Mouse (Mus musculus) intestine, embryonic 14.5 days (tissue): ENCODE data around the gene Eipr1. TPM values are rescaled to one million over a fixed set of nuclear protein-coding genes. Genes with fewer than 3 reads are reported as not detected.

ENCODE experiments used
- ATAC-seq: fragments of 200-750 bp; cut with Nextera tagmentation; replicated peaks from 2 replicates; pipeline ENCODE4 v1.8.0; 2017; ENCODE audit warnings: low read depth, moderate number of reproducible peaks, moderate TSS enrichment, moderate library complexity; ENCODE audit not compliant: low FRiP score, low TSS enrichment
- DNase-seq: peaks from one replicate; pipeline ENCODE4 v3.0.0-alpha.2; 2018; ENCODE audit warnings: low spot score
- H3K27ac ChIP-seq: fragments of 300-500 bp; sonication (generic); 2 replicates; pipeline ENCODE4 v1.5.1; 2014; ENCODE audit warnings: low read depth, mild to moderate bottlenecking, control low read depth
- H3K27me3 ChIP-seq: fragments of 300-500 bp; sonication (generic); replicated peaks from 2 replicates; pipeline ENCODE4 v1.6.1; 2014; ENCODE audit warnings: low read length, control low read depth; ENCODE audit not compliant: control insufficient read depth, insufficient read depth
- H3K36me3 ChIP-seq: fragments of 300-500 bp; sonication (generic); 2 replicates; pipeline ENCODE4 v1.6.1; 2014; ENCODE audit warnings: low read length, control low read depth; ENCODE audit not compliant: control insufficient read depth, insufficient read depth
- H3K4me1 ChIP-seq: fragments of 300-500 bp; sonication (generic); replicated peaks from 2 replicates; pipeline ENCODE4 v1.6.1; 2014; ENCODE audit warnings: low read length, control low read depth, mixed read lengths; ENCODE audit not compliant: control insufficient read depth, insufficient read depth
- H3K4me2 ChIP-seq: fragments of 300-500 bp; sonication (generic); 2 replicates; pipeline ENCODE4 v1.6.1; 2014; ENCODE audit warnings: low read length
- H3K4me3 ChIP-seq: fragments of 300-500 bp; sonication (generic); 2 replicates; pipeline ENCODE4 v1.5.1; 2014; ENCODE audit warnings: low read depth, low read length, control low read depth, mixed read lengths
- H3K9ac ChIP-seq: fragments of 300-500 bp; sonication (generic); 2 replicates; pipeline ENCODE4 v1.6.1; 2014; ENCODE audit warnings: mild to moderate bottlenecking, low read length
- H3K9me3 ChIP-seq: fragments of 300-500 bp; sonication (generic); 2 replicates; pipeline ENCODE4 v1.6.1; 2016; ENCODE audit warnings: low read length, control low read depth; ENCODE audit not compliant: control insufficient read depth
- WGBS: fragments of 180-500 bp; shearing (Covaris S2); extraction: QIAGEN DNeasy Blood & Tissue Kit; methylation state at CpG from one replicate; pipeline ENCODE4 v1.1.7; 2014; 5-methylcytosine and 5-hydroxymethylcytosine counted together
- polyA plus RNA-seq: library from polyadenylated mRNA; unstranded; fragments of >200 nt; fragmentation: Nextera tagmentation; extraction: Ambion mirVana; gene quantifications from 2 replicates; pipeline ENCODE4 v1.2.1, GENCODE M21; 2014

The Eipr1 gene
- polyA plus RNA-seq, 1 experiment from 2014 or later, result 31.0 TPM

DNA sequence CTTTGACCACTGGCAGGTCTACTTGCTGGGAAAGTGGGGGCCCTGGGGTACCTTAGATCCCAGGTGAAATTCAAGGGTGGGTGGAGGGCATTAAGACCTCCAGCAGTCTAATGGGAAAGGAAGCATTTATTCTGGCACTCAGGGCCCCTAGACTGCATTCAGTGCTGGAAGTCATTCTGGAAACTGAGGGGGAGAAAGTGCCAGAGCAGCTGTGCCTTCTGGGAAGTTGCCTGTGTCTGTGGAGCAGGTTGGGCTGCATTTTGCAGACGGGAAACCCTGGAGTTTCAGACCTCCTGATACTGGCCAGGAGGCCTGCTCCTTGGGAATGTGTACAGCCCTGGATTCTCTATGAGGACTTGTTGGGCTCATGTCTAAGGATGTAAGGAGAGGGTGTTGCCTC is 114.5 kb downstream of the Eipr1 start:
- H3K27ac ChIP-seq, result no peak overlapping the region
- no peaks in the 10 kb centered on the region for H3K27me3 ChIP-seq
- no peak overlapping the region for H3K4me2 ChIP-seq
- ATAC-seq, result no peak
- H3K9me3 ChIP-seq, result no peaks in the 10 kb centered on the region
- H3K4me1 ChIP-seq, result peaks cover 9% of the 10 kb centered on the region; the same call in 1 of the 2 replicates
- no peak overlapping the region for H3K9ac ChIP-seq
- 0 out of 2 replicates have a peak, but pooled peaks cover 6% of the 10 kb centered on the region for H3K36me3 ChIP-seq
- 55% methylated on average over 1 of the region's 1 CpGs for WGBS
- H3K4me3 ChIP-seq, result no peak overlapping the region
- no peak for DNase-seq

DNA sequence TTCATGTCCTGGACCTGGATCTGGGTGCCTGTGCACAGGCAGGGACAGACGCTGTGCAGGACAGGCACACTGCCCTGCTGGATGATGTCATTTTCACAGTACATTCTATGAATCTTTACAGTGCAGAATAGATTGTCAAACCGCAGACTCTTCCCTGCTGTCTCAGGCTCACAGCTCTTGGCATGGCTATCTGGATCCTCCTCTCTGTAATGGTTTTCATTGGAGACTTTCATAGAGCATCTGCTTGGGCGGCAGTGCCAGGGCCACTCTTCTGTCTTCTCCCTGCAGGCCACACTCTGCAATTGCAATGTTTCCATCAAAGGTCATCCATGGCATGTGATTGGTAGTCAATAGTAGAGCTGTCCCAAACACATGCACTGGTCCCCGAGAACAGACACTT is 117.2 kb downstream of the Eipr1 start:
- no peak for ATAC-seq
- Histone ChIP-seq H3K36me3 (0 out of 2 replicates have a peak, but pooled peaks cover 6% of the 10 kb centered on the region), H3K4me1 (no peaks in the 10 kb centered on the region; the same call in 1 of the 2 replicates), H3K27ac (no peak overlapping the region), H3K4me2 (no peak overlapping the region), H3K4me3 (no peak overlapping the region), H3K9me3 (no peaks in the 10 kb centered on the region), H3K27me3 (no peaks in the 10 kb centered on the region), H3K9ac (no peak overlapping the region)
- no peak for DNase-seq
- WGBS, result 88% methylated on average over 4 of the region's 4 CpGs

DNA sequence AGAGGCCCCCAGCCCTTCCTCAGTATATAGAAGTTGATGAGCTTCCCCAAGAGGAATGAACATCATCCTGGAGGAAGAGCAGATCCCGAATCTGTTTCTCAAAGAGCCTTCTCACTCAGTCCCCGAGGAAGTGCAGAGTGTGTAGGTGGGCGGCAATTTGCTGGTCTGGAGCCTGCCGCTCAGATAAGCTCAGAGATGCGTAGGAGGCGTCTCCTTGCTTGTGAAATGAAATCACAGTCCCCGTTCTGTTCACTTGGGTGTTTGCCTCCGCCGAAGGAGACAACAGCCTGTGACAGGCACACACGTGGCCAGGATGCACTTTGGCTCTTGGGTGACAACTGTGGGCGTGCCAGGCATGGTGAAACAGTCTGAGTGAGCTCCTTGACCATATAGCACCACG is 120.7 kb downstream of the Eipr1 start:
- ATAC-seq (no peak), DNase-seq (no peak)
- Histone ChIP-seq H3K4me1 (no peaks in the 10 kb centered on the region), H3K27ac (no peak overlapping the region), H3K36me3 (no peaks in the 10 kb centered on the region), H3K9ac (no peak overlapping the region), H3K4me2 (no peak overlapping the region), H3K9me3 (no peaks in the 10 kb centered on the region), H3K27me3 (no peaks in the 10 kb centered on the region), H3K4me3 (no peak overlapping the region)
- 60% methylated on average over 12 of the region's 12 CpGs for WGBS

DNA sequence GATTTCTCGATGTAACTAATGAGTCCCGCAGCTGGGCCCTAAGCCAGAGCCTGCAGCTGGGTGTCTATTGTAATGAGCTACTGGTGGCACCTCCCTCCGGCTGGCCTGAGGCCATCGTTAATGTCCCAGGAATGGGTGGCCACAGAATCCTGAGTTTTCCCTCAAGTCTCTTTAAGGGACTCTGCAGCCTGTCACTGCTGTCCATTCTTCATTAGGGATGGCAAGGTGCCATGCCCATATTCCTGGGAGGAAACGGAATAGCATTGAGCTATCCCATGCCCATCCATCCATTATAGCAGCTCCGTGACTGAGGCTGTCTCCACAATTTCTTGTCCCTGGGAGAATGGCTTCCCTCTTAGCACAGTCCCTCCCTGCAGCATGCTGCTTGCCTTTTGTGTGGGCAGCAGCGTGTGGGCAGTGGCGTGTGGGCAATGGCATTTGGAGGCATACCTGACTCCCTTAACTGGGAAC is 123.2 kb downstream of the Eipr1 start:
- no peak overlapping the region for H3K27ac ChIP-seq
- H3K4me1 ChIP-seq, result no peaks in the 10 kb centered on the region
- 79% methylated on average over 8 of the region's 8 CpGs for WGBS

DNA sequence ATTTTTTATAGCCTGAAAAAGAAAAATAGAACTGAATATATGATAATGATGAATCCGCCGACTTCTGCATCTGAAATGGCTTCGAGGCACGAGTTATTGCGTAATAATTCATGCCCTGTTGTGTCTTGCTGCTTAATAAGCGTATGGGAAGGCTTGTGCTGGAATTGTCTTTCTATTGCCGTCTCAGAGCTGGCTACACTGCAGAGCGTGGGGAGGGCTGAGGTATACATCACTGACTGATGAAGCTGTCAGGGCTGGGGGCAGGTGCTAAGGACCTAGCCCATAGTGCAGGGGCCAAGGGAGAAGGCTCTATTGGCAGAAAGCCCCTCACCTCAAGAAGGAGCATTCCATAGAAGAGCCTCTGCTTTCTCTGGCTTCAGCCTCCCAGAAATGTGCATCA is 123.9 kb downstream of the Eipr1 start:
- Histone ChIP-seq H3K27ac (no peak overlapping the region), H3K27me3 (no peaks in the 10 kb centered on the region), H3K36me3 (no peaks in the 10 kb centered on the region), H3K4me1 (no peaks in the 10 kb centered on the region), H3K4me3 (no peak overlapping the region), H3K4me2 (no peak overlapping the region), H3K9me3 (no peaks in the 10 kb centered on the region), H3K9ac (no peak overlapping the region)
- 69% methylated on average over 8 of the region's 8 CpGs for WGBS
- DNase-seq (no peak), ATAC-seq (no peak)

More for the DNA sequence above, 123.2 kb downstream of the Eipr1 start:
- DNase-seq, result no peak
- Histone ChIP-seq H3K4me2 (no peak overlapping the region), H3K4me3 (no peak overlapping the region), H3K27me3 (no peaks in the 10 kb centered on the region), H3K36me3 (no peaks in the 10 kb centered on the region), H3K9me3 (no peaks in the 10 kb centered on the region), H3K9ac (no peak overlapping the region)
- no peak for ATAC-seq

DNA sequence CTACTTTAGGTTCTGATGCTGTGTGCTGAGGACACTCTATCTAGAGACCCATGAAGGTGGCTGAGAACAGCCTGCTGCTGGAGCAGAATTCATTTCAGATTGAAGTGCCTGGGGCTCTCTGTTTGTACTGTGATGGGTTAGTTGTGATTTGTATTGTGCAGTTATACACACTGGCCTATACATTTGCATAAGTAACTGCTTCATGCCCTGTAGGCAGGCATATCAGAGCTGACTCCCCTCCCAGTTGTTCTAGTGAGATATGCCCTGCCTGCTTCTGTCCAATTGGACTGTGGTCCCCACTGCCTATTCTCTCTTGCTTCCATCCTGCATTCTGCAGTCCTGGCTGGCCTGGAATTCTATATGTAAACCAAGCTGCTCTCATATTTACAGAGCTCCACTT is 128.9 kb downstream of the Eipr1 start:
- H3K9me3 ChIP-seq, result no peaks in the 10 kb centered on the region
- DNase-seq, result no peak
- H3K4me2 ChIP-seq, result no peak overlapping the region
- no peaks in the 10 kb centered on the region; the same call in 1 of the 2 replicates for H3K36me3 ChIP-seq
- H3K27me3 ChIP-seq, result no peaks in the 10 kb centered on the region
- no peak overlapping the region for H3K4me3 ChIP-seq
- H3K27ac ChIP-seq, result no peak overlapping the region
- no peak for ATAC-seq
- H3K4me1 ChIP-seq, result no peaks in the 10 kb centered on the region
- no peak overlapping the region for H3K9ac ChIP-seq

DNA sequence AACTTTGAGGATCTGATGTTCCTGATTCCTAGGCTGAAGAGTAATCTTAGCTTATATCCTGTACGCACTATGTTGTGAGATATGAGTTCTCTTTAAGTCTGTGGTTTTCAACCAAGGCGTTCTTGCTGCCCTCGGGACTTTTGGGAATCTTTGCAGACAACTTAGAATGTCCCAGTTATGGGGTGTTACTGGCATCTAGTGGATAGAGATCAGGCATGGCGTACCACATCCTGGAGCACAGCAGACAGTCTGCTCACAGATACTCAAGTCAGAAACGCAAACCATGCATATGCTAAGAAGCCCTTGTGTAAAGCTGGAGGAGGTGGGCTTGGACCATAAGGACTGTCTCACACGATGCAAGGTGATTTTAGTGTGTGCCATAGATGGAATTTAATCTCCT is 136.1 kb downstream of the Eipr1 start:
- Histone ChIP-seq H3K36me3 (no peaks in the 10 kb centered on the region; the same call in 1 of the 2 replicates), H3K4me2 (no peak overlapping the region), H3K27ac (no peak overlapping the region), H3K4me1 (no peaks in the 10 kb centered on the region), H3K9ac (no peak overlapping the region), H3K27me3 (no peaks in the 10 kb centered on the region), H3K4me3 (no peak overlapping the region), H3K9me3 (no peaks in the 10 kb centered on the region)
- ATAC-seq (no peak), DNase-seq (no peak)
- 82% methylated on average over 6 of the region's 6 CpGs for WGBS

DNA sequence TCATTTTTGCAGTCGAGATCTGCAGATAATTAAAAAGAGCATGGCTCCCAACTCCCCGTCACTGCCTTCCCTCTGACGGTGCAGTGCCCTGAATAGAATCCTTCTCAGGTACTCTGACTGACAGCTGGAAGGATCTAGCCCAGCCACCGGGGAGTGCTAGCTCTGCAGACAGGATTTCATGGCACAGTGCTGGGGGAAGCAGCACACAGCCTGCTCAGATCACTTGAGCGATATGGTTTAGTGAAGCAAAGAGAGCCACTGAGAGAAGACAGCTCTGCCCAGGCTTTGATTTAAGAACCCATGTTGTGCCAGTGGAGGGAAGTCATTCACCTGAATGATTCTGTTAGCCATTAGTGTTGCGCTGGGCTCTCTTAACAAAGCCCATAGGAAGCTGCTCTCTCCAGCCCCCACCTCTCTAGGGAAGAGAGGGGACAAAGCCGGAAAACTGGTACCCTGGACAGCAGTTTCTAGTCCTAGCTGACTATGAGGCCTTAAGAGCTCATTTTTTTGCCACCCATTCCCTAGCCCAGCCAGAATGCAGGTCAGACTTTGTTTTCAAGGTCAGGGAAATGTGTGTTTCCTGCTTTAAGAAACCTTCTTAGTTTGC is 137.6 kb downstream of the Eipr1 start:
- DNase-seq (no peak), ATAC-seq (no peak)
- H3K9ac ChIP-seq, result no peak overlapping the region
- no peaks in the 10 kb centered on the region for H3K36me3 ChIP-seq
- 47% methylated on average over 7 of the region's 7 CpGs for WGBS
- no peak overlapping the region for H3K4me2 ChIP-seq
- H3K4me3 ChIP-seq, result no peak overlapping the region
- no peaks in the 10 kb centered on the region for H3K9me3 ChIP-seq
- no peaks in the 10 kb centered on the region for H3K27me3 ChIP-seq
- H3K27ac ChIP-seq, result no peak overlapping the region
- H3K4me1 ChIP-seq, result no peaks in the 10 kb centered on the region

DNA sequence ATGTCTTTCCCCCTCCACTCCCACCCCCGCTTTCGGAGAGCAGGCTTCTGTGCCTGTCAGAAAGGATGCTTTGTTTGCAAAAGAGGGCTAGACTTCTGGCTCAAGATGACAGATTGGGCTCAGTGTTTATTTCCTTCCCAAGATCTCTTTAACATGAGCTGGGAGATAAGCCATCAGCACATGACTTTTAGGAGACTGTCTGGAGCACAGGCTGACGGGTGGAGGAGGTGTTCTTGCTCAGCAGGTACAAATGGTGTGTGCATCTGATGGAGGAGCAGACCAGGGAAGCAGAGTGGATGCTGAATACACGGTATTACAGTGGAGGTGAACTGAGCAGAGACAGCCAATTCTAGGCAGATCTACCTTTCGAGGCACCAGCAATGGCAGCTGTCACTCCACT is 139.9 kb downstream of the Eipr1 start:
- Histone ChIP-seq H3K27ac (no peak overlapping the region), H3K4me1 (no peaks in the 10 kb centered on the region), H3K4me3 (no peak overlapping the region), H3K9ac (no peak overlapping the region), H3K9me3 (no peaks in the 10 kb centered on the region), H3K27me3 (no peaks in the 10 kb centered on the region), H3K36me3 (no peaks in the 10 kb centered on the region), H3K4me2 (no peak overlapping the region)
- DNase-seq (no peak), ATAC-seq (no peak)
- WGBS, result 21% methylated on average over 5 of the region's 5 CpGs
